Mouse (Mus musculus): ENCODE results near the gene Fam50a. TPM values are rescaled to one million over a fixed set of nuclear protein-coding genes. Genes with fewer than 3 reads are reported as not detected.

The Fam50a gene
- polyA plus RNA-seq, 1 experiment from 2014 or later = 76.5 TPM

DNA sequence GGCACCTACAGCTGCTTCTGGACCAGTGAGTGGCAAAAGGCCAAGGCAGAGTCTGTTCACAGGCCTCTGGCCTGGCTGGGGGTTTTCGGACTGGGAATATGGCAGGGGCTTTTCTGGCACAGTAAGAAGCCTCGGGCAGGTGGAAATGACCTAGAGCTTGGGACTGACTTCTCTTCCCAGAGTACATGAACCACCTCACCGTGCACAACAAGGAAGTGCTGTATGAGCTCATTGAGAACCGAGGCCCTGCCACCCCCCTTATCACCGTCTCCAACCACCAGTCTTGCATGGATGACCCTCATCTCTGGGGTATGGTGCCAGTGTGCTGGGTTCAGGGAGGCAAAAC is 29.8 kb upstream of the Fam50a start:
- whole genome bisulfite sequencing = 51% methylated on average over 5 of the region's 5 CpGs
- 0 out of 2 replicates have a peak, but pooled peaks have one; percentile 16 for ATAC-seq (ENCODE audit: low FRiP score, low read depth)

DNA sequence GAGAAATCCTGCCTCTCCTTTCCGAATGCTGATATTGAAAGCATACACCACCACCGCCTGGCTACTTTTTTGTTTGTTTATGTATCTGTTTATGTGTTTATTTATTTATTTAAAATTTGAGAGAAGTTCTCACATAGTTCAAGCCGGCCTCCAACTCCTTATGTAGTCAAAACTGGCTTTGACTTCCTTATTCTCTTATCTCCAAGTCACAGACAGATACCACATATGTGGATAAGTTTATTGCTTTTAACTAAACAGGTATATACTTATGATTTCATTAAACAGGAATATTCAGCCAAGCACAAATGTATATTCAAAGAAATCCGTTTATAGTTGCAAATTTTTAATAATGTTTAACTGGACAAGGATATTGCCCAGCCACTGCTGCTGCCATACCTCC is 19.4 kb upstream of the Fam50a start:
- ATAC-seq (ENCODE audit: low FRiP score, low read depth) = no peak
- peaks cover 17% of the 10 kb centered on the region for H3K36me3 ChIP-seq
- H3K9ac ChIP-seq = no peak overlapping the region
- no peak overlapping the region for H3K4me3 ChIP-seq
- H3K27ac ChIP-seq = no peak overlapping the region
- H3K4me2 ChIP-seq (replicated peaks) = no peak overlapping the region
- H3K4me1 ChIP-seq = peaks cover 4% of the 10 kb centered on the region; the same call in 1 of the 2 replicates
- WGBS = 78% methylated on average over 4 of the region's 4 CpGs
- H3K9me3 ChIP-seq = no peaks in the 10 kb centered on the region
- H3K27me3 ChIP-seq = no peaks in the 10 kb centered on the region

More for the DNA sequence above, 29.8 kb upstream of the Fam50a start:
- H3K9me3 ChIP-seq = no peaks in the 10 kb centered on the region
- H3K9ac ChIP-seq = peak overlapping the region; percentile 79
- H3K4me2 ChIP-seq (replicated peaks) = peak overlapping the region; percentile 76
- H3K27me3 ChIP-seq = no peaks in the 10 kb centered on the region
- peak overlapping the region; percentile 58; the same call in 1 of the 2 replicates for H3K27ac ChIP-seq
- peak overlapping the region; percentile 62 for H3K4me3 ChIP-seq
- peaks cover 2% of the 10 kb centered on the region; the same call in 1 of the 2 replicates for H3K36me3 ChIP-seq
- peaks cover 13% of the 10 kb centered on the region for H3K4me1 ChIP-seq

DNA sequence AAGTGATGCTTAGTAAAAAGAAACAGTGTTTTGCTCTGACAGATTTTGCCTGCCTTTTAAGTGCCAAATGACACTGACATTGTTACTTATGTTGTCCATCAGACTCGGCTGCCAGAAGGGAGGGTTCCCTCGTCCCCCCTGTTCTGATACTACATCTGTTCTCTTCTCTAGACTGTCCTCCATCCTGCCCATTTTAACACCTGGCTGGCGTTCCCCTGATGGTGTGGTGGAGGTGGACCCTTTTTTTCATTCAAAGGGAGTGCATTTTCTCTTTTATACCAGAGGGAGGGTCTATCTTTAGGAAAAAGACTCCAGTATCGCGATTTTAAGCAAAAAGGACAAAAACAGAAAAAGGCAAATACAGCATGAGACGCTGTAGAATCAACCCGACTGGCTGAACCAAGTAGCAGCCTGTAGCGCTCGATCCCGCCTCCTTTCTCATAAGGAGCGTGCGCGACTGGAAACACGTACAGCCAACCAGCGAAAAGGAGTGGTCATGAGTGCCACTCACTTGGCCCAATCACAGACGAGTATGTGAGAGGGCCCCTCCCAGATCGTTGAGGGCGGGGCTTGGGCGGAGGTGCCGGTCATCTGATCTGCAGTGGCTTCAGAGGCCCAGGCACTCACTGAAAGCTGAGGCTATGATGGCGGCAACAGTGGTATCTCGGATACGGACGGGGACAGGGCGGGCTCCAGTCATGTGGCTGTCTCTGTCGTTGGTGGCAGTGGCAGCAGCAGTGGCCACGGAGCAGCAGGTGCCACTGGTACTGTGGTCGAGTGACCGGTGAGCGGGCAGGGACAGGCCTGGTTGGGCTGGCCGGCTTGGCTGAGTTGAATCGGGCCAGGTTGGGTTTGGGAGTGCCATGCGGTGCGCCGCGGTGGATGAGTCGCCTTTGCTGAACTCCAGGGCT is 16.0 kb upstream of the Fam50a start, which contains the start of gene Atp6ap1:
Atp6ap1 (plus strand) TSS at position 560 of the 911 bp plus-strand sequence.
- Histone ChIP-seq H3K4me3 (peak within 1 kb of the TSS; percentile 61), H3K9me3 (no peaks in the 10 kb centered on the region), H3K36me3 (peaks cover 30% of the 10 kb centered on the region; the same call in 1 of the 2 replicates), H3K4me1 (peaks cover 4% of the 10 kb centered on the region; the same call in 1 of the 2 replicates), H3K9ac (peak within 1 kb of the TSS; percentile 82), H3K27ac (no peak within 1 kb of the TSS; the same call in 1 of the 2 replicates), H3K27me3 (no peaks in the 10 kb centered on the region), H3K4me2 (replicated peaks) (peak within 1 kb of the TSS; percentile 72)
- 19% methylated on average over 37 of the region's 37 CpGs for WGBS
- ATAC-seq (ENCODE audit: low FRiP score, low read depth) = peak; percentile 98

DNA sequence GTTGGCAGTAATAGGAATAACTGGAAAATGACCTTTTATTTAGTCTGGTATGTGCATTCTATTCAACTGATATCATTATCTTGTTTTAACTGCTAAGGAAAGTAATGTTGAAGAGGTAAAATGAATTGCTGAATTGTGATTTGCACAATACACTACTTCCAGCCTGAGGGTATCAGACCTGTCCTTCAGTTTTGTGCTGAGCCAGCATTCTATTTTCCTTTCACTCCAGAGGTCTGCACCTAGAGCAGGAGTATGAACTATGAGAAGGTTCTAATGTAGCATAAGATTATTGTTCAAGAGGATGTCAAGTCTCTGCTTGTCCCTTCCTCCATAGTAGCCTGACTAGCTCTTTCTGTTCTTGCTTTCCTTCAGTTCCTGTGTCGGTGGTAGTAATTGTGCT is 14.5 kb upstream of the Fam50a start:
- H3K4me1 ChIP-seq = peaks cover 4% of the 10 kb centered on the region; the same call in 1 of the 2 replicates
- H3K36me3 ChIP-seq = peaks cover 45% of the 10 kb centered on the region; the same call in 1 of the 2 replicates
- H3K9me3 ChIP-seq = no peaks in the 10 kb centered on the region
- H3K27me3 ChIP-seq = no peaks in the 10 kb centered on the region
- WGBS = 86% methylated on average over 1 of the region's 1 CpGs
- H3K4me2 ChIP-seq (replicated peaks) = no peak overlapping the region
- no peak overlapping the region for H3K4me3 ChIP-seq
- no peak overlapping the region for H3K27ac ChIP-seq
- no peak overlapping the region for H3K9ac ChIP-seq
- no peak for ATAC-seq (ENCODE audit: low FRiP score, low read depth)

DNA sequence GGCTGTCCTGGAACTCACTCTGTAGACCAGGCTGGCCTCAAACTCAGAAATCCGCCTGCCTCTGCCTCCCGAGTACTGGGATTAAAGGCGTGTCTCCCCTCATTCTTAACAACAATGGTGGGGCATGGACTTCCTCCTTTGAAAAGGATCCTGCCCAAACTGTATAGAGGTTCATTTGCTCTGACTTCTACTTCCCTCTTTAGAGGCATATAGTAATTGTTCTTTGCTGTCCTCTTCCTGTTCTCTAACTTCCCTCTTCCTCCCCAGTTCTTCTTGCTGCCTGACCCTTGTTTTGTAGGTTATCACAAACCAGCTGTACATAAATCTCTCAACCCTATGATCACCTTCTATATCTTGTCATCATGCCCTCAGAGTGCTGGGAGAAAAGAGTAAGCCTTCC is 13.1 kb upstream of the Fam50a start:
- Histone ChIP-seq H3K9ac (no peak overlapping the region), H3K9me3 (no peaks in the 10 kb centered on the region), H3K27me3 (no peaks in the 10 kb centered on the region), H3K4me2 (replicated peaks) (no peak overlapping the region), H3K27ac (no peak overlapping the region), H3K36me3 (peaks cover 52% of the 10 kb centered on the region; the same call in 1 of the 2 replicates), H3K4me3 (no peak overlapping the region), H3K4me1 (peaks cover 4% of the 10 kb centered on the region; the same call in 1 of the 2 replicates)
- no peak for ATAC-seq (ENCODE audit: low FRiP score, low read depth)
- 82% methylated on average over 3 of the region's 3 CpGs for WGBS

DNA sequence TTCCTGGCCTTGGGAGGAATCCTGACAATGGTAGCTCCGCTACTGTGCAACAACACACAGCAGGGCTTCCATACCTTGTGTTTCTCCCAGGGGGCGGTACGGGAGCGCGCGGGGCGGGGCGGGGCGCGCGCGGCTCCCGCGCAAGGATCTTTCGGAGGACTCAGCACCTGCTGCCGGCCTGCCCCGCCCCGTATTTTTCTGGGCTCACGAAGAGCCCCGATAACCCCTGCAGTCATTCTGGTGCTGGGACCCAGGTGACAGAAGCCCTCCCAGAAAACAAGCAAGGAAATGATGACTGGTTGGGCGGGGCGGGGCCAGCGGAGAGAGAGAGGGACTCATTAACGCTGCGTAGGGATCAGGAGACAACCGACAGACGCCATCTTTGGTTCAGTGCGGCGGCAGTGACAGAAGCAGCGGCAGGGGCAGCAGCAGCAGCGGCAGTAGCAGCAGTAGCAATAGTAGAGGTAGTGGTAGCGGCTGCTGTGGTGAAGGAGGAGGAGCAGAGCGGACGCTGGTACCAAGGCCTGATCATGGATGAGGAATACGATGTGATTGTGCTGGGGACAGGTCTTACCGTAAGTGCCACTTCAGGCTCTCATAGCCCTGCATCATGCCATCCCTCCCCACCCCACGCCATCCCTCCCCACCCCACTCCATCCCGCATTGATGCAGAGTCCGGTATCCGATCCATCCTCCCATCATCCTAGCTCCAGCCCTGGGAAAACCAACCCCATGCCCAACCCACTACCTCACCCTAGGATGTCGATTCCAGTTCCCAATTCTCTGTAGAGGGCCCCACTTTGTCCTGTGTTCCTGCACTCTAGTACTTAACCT is 7.7 kb upstream of the Fam50a start, which contains the start of gene Gdi1:
Gdi1 (plus strand) TSS at position 132 of the 834 bp plus-strand sequence.
- Histone ChIP-seq H3K9ac (peak within 1 kb of the TSS; percentile 77), H3K9me3 (no peaks in the 10 kb centered on the region), H3K27me3 (no peaks in the 10 kb centered on the region), H3K36me3 (peaks cover 72% of the 10 kb centered on the region), H3K27ac (peak within 1 kb of the TSS; percentile 81), H3K4me3 (peak within 1 kb of the TSS; percentile 59), H3K4me1 (peaks cover 10% of the 10 kb centered on the region; the same call in 1 of the 2 replicates), H3K4me2 (replicated peaks) (peak within 1 kb of the TSS; percentile 74)
- WGBS = 15% methylated on average over 35 of the region's 41 CpGs
- ATAC-seq (ENCODE audit: low FRiP score, low read depth) = peak; percentile 85

DNA sequence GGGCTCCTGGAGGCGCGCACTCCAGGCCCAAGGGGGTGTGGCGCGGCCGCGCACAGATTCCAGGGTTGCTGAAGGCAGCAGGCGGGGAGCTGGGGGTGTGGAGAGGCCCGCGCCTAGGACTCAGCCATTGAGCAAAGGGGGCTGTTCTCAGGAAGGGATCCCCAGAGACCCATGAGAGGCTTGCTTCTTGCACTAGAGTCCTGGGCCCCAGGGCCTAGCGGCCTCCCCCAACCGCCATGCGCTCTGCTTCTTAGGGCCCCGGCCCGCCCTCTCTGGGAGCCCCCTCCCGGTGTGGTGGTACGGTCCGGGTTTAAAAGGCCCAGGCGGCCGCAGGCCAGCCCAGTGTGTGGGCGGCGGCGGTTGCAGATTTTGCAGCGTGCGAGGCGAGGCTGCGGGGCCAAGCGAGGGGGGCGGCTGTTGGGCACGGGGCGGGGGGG is 15.9 kb downstream of the Fam50a start, which contains the start of gene Plxna3:
Plxna3 (plus strand) TSS at position 342 of the 437 bp plus-strand sequence.
- peak within 1 kb of the TSS; percentile 73 for H3K4me2 ChIP-seq (replicated peaks)
- H3K4me3 ChIP-seq = peak within 1 kb of the TSS; percentile 51
- H3K9ac ChIP-seq = peak within 1 kb of the TSS; percentile 70
- H3K9me3 ChIP-seq = no peaks in the 10 kb centered on the region
- H3K27me3 ChIP-seq = no peaks in the 10 kb centered on the region
- peaks cover 16% of the 10 kb centered on the region for H3K4me1 ChIP-seq
- 12% methylated on average over 25 of the region's 30 CpGs for WGBS
- ATAC-seq (ENCODE audit: low FRiP score, low read depth) = peak; percentile 96
- H3K27ac ChIP-seq = peak within 1 kb of the TSS; percentile 74; the same call in 1 of the 2 replicates
- 0 out of 2 replicates have a peak, but pooled peaks cover 6% of the 10 kb centered on the region for H3K36me3 ChIP-seq

DNA sequence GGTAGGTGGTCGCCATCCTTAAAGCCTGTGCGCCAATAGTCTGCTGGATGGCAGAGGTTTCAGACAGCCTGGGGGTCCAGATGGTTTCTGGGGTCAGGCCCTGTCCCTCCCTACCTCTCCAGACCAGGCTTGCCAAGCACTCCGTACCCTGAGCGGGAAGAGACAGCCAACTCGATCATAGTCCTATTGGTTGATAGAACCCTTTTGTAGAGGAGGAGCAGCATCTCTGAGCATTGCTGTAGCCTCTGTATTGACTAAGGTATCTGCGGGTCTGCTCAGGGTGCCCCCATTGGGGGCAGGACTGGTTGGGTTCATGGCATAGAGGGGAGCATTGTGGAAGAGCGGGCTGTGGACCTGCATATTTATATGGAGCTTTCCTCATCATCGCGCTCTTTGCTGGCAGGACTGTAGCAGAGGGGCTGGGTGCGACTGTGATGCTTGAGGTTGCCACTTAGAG is 16.4 kb downstream of the Fam50a start:
- peaks cover 8% of the 10 kb centered on the region; the same call in 1 of the 2 replicates for H3K36me3 ChIP-seq
- H3K4me1 ChIP-seq = peaks cover 16% of the 10 kb centered on the region
- no peaks in the 10 kb centered on the region for H3K9me3 ChIP-seq
- H3K4me3 ChIP-seq = peak overlapping the region; percentile 51
- peak overlapping the region; percentile 70 for H3K9ac ChIP-seq
- WGBS = 33% methylated on average over 10 of the region's 10 CpGs
- peak overlapping the region; percentile 73 for H3K4me2 ChIP-seq (replicated peaks)
- H3K27ac ChIP-seq = no peak overlapping the region; the same call in 1 of the 2 replicates
- peak; percentile 20 for ATAC-seq (ENCODE audit: low FRiP score, low read depth)
- H3K27me3 ChIP-seq = no peaks in the 10 kb centered on the region

DNA sequence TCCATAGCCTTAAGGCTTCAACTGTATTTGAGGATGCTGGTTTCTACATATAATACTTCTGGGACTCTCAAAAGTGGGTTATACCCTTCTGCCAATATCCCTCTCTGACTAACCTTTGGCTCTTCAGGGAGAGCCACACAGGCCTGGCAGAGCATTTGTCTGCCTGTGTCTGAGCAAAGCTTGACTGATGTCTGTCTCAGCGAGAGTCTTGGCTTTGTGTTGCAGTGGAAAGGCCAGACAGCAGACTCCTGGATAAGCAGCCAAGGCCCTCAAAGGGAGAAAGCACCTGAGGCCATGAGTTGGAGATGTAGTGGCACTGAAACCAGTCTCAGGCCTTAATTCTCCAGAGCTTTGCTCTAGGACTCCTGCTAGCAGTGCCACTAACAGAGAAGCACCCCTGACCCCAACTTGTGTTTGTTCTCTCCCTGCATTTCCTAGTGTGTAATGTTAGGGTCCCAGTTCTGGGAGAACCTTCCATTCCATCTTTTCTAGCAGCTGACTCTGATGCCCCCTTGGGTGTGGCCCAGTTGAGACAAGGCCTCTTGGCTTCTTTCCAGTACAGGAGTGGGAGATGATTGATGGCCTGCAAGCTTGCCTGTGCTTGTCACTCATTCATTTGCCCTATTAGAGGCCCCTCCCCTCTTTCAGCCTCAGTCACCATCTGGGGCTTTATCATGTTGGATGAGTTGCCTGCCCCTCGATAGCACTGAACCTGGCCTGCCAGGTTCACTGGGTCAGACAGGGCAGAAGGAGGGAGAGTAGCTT is 17.5 kb downstream of the Fam50a start:
- WGBS = 55% methylated on average over 2 of the region's 2 CpGs

DNA sequence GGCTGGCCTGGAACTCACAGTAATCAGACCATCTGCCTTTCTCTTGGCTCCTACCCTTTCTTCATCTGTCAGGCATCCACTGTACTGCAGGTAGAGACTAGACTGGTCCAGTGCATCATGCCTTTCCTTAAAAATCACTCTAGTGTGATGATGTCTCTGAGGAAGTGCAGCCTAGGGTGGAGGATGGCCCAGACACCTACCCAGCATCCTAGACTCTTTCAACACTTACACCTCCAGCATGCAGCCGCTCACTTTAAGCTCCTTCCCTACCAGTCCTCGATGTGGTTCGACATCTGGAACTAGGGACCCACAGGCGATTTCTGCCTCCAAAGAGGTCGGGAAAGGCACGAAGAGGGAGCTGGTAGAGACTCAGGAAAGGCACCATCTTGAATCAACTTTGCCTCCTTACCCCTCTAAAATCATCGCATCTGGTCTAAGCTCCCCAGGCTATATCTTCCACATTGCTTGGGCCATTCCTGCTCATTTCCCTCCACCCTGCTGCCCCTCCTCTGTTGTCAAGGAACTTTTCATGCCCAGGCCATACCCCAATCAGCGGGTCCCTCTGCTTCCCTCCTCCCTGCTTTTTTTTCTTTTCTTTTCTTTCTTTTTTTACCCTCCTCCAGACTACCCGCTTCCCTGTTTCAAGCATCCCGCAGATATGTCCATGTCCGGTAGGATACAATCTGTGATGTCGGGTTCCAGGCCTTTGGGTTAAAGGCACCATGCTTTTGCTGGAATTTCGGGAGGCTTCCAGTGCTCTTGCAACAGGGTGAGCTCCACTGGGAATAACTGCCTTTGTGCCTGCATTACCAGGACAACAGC is 40.0 kb downstream of the Fam50a start:
- Histone ChIP-seq H3K9ac (peak overlapping the region; percentile 75), H3K36me3 (no peaks in the 10 kb centered on the region), H3K9me3 (no peaks in the 10 kb centered on the region), H3K4me3 (peak overlapping the region; percentile 51), H3K27me3 (no peaks in the 10 kb centered on the region), H3K27ac (peak overlapping the region; percentile 58; the same call in 1 of the 2 replicates), H3K4me2 (replicated peaks) (peak overlapping the region; percentile 67), H3K4me1 (no peaks in the 10 kb centered on the region)
- 25% methylated on average over 13 of the region's 13 CpGs for WGBS
- peak; percentile 36 for ATAC-seq (ENCODE audit: low FRiP score, low read depth)

More for the DNA sequence above, 17.5 kb downstream of the Fam50a start:
- H3K9me3 ChIP-seq = no peaks in the 10 kb centered on the region
- peak overlapping the region; percentile 73 for H3K4me2 ChIP-seq (replicated peaks)
- peak overlapping the region; percentile 51 for H3K4me3 ChIP-seq
- H3K4me1 ChIP-seq = peaks cover 16% of the 10 kb centered on the region
- peak overlapping the region; percentile 70 for H3K9ac ChIP-seq
- H3K27ac ChIP-seq = peak overlapping the region; percentile 33; the same call in 1 of the 2 replicates
- peaks cover 18% of the 10 kb centered on the region for H3K36me3 ChIP-seq
- no peaks in the 10 kb centered on the region for H3K27me3 ChIP-seq
- ATAC-seq (ENCODE audit: low FRiP score, low read depth) = no peak
